Mouse (Mus musculus) midbrain, postnatal 0 days (tissue): ENCODE results near the gene Olfr410. TPM values are rescaled to one million over a fixed set of nuclear protein-coding genes. Genes with fewer than 3 reads are reported as not detected.

Source experiments
- ATAC-seq: fragments of 200-750 bp; cut with Nextera tagmentation; 2 replicates; pipeline ENCODE4 v1.8.0; 2017; ENCODE audit warnings: moderate number of reproducible peaks, mild to moderate bottlenecking, moderate TSS enrichment, moderate library complexity; ENCODE audit not compliant: low FRiP score
- DNase-seq: peaks from one replicate; pipeline ENCODE4 v3.0.0-alpha.2; 2015; ENCODE audit warnings: low spot score
- H3K27ac ChIP-seq: fragments of 300-500 bp; sonication (generic); 2 replicates; pipeline ENCODE4 v1.5.1; 2014; ENCODE audit warnings: low read depth, mild to moderate bottlenecking, low read length, mixed read lengths
- H3K27me3 ChIP-seq: fragments of 300-500 bp; sonication (generic); 2 replicates; pipeline ENCODE4 v1.6.1; 2014; ENCODE audit warnings: low read length, control low read depth, mixed read lengths; ENCODE audit not compliant: insufficient read depth
- H3K36me3 ChIP-seq: fragments of 300-500 bp; sonication (generic); 2 replicates; pipeline ENCODE4 v1.6.1; 2014; ENCODE audit warnings: low read length, control low read depth, mixed read lengths; ENCODE audit not compliant: insufficient read depth
- H3K4me1 ChIP-seq: fragments of 300-500 bp; sonication (generic); 2 replicates; pipeline ENCODE4 v1.6.1; 2014; ENCODE audit warnings: mild to moderate bottlenecking, control low read depth, antibody characterized with exemption, low read length, mixed read lengths; ENCODE audit not compliant: insufficient read depth
- H3K4me2 ChIP-seq: fragments of 300-500 bp; sonication (generic); 2 replicates; pipeline ENCODE4 v1.6.1; 2014; ENCODE audit warnings: low read depth, mild to moderate bottlenecking, low read length, mixed read lengths; ENCODE audit not compliant: poor library complexity, severe bottlenecking
- H3K4me3 ChIP-seq: fragments of 300-500 bp; sonication (generic); 2 replicates; pipeline ENCODE4 v1.5.1; 2014; ENCODE audit warnings: low read depth, mild to moderate bottlenecking, low read length, moderate library complexity
- H3K9ac ChIP-seq: fragments of 300-500 bp; sonication (generic); replicated peaks from 2 replicates; pipeline ENCODE4 v1.6.1; 2014; ENCODE audit warnings: mild to moderate bottlenecking, low read length, moderate library complexity, mixed read lengths; ENCODE audit not compliant: poor library complexity, severe bottlenecking
- H3K9me3 ChIP-seq: fragments of 300-500 bp; sonication (generic); 2 replicates; pipeline ENCODE4 v1.6.1; 2016; ENCODE audit warnings: low read length, control low read depth
- CTCF ChIP-seq: IDR thresholded peaks from 2 replicates; pipeline ENCODE4 v1.5.1; 2016; ENCODE audit warnings: antibody characterized with exemption, mild to moderate bottlenecking
- WGBS: fragments of 180-500 bp; shearing (Covaris S2); extraction: QIAGEN DNeasy Blood & Tissue Kit; methylation state at CpG from one replicate; pipeline ENCODE4 v1.1.7; 2014; 5-methylcytosine and 5-hydroxymethylcytosine counted together
- polyA plus RNA-seq: library from polyadenylated mRNA; unstranded; fragments of >200 nt; fragmentation: Nextera tagmentation; extraction: Ambion mirVana; gene quantifications from 2 replicates; pipeline ENCODE4 v1.2.1, GENCODE M21; 2015
- total RNA-seq: library from RNA; depleted of rRNA; stranded (reverse); fragments of >200 nt; gene quantifications from 2 replicates; pipeline ENCODE4 v1.2.3, GENCODE M21; 2014; rRNA removed

Olfr410 gene
- total and polyA plus RNA-seq, 2 experiments from 2014 or later = not detected

DNA sequence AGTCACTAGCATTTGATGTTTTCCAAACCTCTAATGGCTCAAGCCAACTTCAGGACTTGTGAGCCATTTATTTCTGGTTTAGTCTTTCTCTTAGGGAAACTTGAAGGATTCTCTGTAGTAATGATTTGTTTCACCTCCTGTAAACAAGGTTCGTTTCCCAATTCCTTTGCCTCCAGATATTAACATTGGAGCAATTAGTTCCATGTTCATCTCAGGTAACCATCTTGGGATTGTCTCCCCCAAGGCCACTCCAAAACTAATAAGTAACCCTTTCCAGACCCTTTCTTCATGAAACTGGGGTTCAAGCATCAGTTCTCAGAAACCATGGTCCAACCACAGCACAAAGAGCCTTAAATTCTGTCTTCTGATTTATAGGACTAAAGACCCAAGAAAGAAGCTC, 23.9 kb upstream of the Olfr410 start, which contains the start of gene Olfr412:
TSS of gene Olfr412 (plus strand) at position 301 of the 400 bp plus-strand sequence.
- no peak within 1 kb of the TSS for H3K4me2 ChIP-seq
- TF ChIP-seq CTCF = no peak
- H3K36me3 ChIP-seq = no peaks in the 10 kb centered on the region
- no peak for DNase-seq
- ATAC-seq = no peak
- H3K9me3 ChIP-seq = no peaks in the 10 kb centered on the region
- no peak within 1 kb of the TSS for H3K9ac ChIP-seq
- no peaks in the 10 kb centered on the region for H3K4me1 ChIP-seq
- H3K27ac ChIP-seq = no peak within 1 kb of the TSS
- no peaks in the 10 kb centered on the region for H3K27me3 ChIP-seq
- no peak within 1 kb of the TSS for H3K4me3 ChIP-seq
- 73% methylated on average over 1 of the region's 1 CpGs for WGBS

DNA sequence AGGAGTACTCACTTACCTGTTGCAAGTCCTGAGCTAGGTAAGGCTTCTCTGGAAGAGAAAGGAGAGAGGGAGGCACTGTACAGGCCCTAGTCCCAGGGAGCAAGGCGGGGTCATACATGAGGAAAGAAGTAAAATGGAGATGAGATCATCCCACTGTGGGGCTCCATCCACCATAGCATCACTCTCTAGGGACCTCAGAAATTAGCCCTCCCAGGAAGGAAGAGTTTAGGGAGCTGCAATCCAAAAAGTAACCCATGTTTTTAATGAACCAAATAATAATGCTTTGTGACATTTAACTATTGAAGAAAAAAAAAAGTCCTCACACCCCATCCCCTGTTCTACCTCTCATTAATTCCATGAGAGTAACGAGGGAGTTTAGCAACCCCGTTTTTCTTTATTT, 14.7 kb upstream of the Olfr410 start, which contains the start of gene Olfr411:
TSS of gene Olfr411 (minus strand) at position 101 of the 400 bp plus-strand sequence.
- H3K9ac ChIP-seq = no peak within 1 kb of the TSS
- no peaks in the 10 kb centered on the region for H3K9me3 ChIP-seq
- ATAC-seq = no peak
- TF ChIP-seq CTCF = no peak
- H3K4me2 ChIP-seq = no peak within 1 kb of the TSS
- no peak for DNase-seq
- H3K4me3 ChIP-seq = no peak within 1 kb of the TSS
- H3K4me1 ChIP-seq = no peaks in the 10 kb centered on the region
- H3K27me3 ChIP-seq = no peaks in the 10 kb centered on the region
- H3K27ac ChIP-seq = no peak within 1 kb of the TSS
- WGBS = 81% methylated on average over 3 of the region's 3 CpGs
- no peaks in the 10 kb centered on the region for H3K36me3 ChIP-seq

DNA sequence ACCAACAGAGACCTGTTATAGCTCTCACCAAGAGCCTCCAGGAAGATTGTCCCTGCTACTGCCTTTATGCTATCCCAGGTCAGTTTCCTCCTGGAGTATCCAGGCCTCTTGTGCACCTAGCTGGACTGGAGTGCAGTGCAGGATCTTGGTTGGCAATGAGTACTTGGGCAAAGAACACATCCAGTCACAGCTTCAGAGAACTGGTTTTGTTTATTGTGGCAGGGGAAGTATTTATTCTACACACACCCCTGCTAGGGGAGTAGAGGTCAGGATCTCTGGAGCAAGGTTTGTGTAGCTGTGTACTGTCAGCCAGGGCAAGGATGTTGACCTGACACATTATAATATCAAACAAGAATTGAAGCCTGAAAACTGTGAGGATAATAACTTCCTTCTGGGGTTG, 9.1 kb downstream of the Olfr410 start:
- Histone ChIP-seq H3K27me3 (no peaks in the 10 kb centered on the region), H3K9ac (no peak overlapping the region), H3K4me2 (no peak overlapping the region), H3K36me3 (no peaks in the 10 kb centered on the region), H3K27ac (no peak overlapping the region), H3K4me3 (no peak overlapping the region), H3K9me3 (no peaks in the 10 kb centered on the region), H3K4me1 (no peaks in the 10 kb centered on the region)
- no peak for DNase-seq
- ATAC-seq = no peak
- TF ChIP-seq CTCF = no peak

DNA sequence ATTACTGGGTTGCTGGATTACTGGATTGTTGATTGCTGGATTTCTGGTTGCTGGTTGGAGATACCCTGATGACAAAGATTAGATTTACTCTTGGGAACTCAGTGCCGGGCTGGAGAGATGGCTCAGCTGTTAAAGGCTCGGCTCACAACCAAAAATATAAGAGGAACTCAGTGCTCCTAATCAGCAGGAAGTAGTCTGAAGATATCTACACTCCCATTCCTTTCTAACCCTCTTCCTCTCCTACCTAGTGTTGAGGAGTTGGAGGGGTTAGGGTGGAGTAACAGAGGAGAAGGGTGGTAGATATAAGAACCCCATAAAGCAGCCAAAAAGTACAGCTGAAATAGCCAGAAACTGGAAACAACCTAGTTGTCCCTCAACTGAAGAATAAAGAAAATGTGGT, 11.8 kb downstream of the Olfr410 start:
- Histone ChIP-seq H3K9ac (no peak overlapping the region), H3K36me3 (no peaks in the 10 kb centered on the region), H3K9me3 (no peaks in the 10 kb centered on the region), H3K4me1 (no peaks in the 10 kb centered on the region), H3K27me3 (no peaks in the 10 kb centered on the region), H3K4me3 (no peak overlapping the region), H3K27ac (no peak overlapping the region), H3K4me2 (no peak overlapping the region)
- no peak for ATAC-seq
- TF ChIP-seq CTCF = no peak
- WGBS = 67% methylated on average over 2 of the region's 2 CpGs
- no peak for DNase-seq

DNA sequence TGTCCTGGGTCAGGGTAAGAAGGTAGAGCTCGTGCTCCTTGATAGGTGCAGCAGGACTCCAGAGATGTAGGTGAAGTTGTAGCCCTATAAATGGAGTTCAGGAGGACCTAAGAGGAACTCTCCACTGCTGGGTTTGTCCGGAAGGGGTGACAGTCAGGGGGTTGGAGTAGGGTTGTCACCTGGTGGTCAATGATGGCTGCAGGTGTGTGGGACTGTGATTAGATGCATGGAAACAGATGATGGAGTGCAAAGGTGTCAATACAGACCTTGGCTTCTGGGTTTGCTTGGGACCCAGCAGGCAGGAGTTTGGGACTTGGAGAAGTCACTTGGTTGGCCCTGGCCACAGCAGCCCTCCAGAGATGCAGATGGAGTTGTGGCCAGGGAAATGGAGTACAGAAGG, 50.6 kb downstream of the Olfr410 start:
- Histone ChIP-seq H3K27ac (no peak overlapping the region), H3K27me3 (no peaks in the 10 kb centered on the region), H3K9ac (no peak overlapping the region), H3K4me2 (no peak overlapping the region), H3K9me3 (no peaks in the 10 kb centered on the region), H3K36me3 (no peaks in the 10 kb centered on the region), H3K4me3 (no peak overlapping the region), H3K4me1 (no peaks in the 10 kb centered on the region)
- ATAC-seq (no peak), DNase-seq (no peak)
- TF ChIP-seq CTCF = no peak
- WGBS = 75% methylated on average over 2 of the region's 2 CpGs

DNA sequence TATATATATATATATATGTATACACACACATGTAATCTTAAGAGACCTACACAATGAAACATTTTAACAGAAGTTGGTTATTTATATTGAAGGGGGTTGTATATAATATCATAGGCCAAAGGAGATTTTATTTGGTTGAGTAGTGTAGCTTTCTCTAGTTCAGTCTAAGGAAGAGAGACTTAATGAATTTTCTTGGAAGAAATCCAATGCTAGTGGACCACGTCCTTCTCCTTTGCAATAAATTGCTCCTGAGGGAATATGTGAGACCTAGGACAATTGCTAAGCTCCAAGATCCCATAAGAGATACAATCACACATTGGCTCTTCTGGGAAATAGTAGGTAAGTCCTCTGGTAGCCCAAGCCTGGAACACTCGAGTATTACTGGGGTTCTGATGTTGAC, 54.4 kb downstream of the Olfr410 start, which contains the start of gene Olfr59:
TSS of gene Olfr59 (plus strand) at position 301 of the 400 bp plus-strand sequence.
- WGBS = 45% methylated on average over 2 of the region's 2 CpGs
- Histone ChIP-seq H3K27me3 (no peaks in the 10 kb centered on the region), H3K9ac (no peak within 1 kb of the TSS), H3K4me2 (no peak within 1 kb of the TSS), H3K9me3 (0 out of 2 replicates have a peak, but pooled peaks cover 3% of the 10 kb centered on the region), H3K27ac (no peak within 1 kb of the TSS), H3K36me3 (no peaks in the 10 kb centered on the region), H3K4me3 (no peak within 1 kb of the TSS), H3K4me1 (no peaks in the 10 kb centered on the region)
- no peak for DNase-seq
- no peak for TF ChIP-seq CTCF
- no peak for ATAC-seq

Other genes with a start within 250 kb of the Olfr410 start
- gene Olfr401, start 224.3 kb downstream of the Olfr410 start, total RNA-seq = not detected in 2 replicates
- gene Olfr401, start 224.3 kb downstream of the Olfr410 start, polyA plus RNA-seq = not detected in 2 replicates
- gene Olfr402, start 184.5 kb downstream of the Olfr410 start, total RNA-seq = not detected in 2 replicates
- gene Olfr402, start 184.5 kb downstream of the Olfr410 start, polyA plus RNA-seq = not detected in 2 replicates
- gene Olfr403, start 151.8 kb downstream of the Olfr410 start, total RNA-seq = not detected in 2 replicates
- not detected in 2 replicates for gene Olfr403, start 151.8 kb downstream of the Olfr410 start, polyA plus RNA-seq
- gene Olfr43, start 126.7 kb downstream of the Olfr410 start, total RNA-seq = not detected in 2 replicates
- not detected in 2 replicates for gene Olfr43, start 126.7 kb downstream of the Olfr410 start, polyA plus RNA-seq
- gene Olfr406, start 78.2 kb downstream of the Olfr410 start, total RNA-seq = not detected in 2 replicates
- not detected in 2 replicates for gene Olfr406, start 78.2 kb downstream of the Olfr410 start, polyA plus RNA-seq
- not detected in 2 replicates for gene Olfr59, start 54.3 kb downstream of the Olfr410 start, total RNA-seq
- gene Olfr59, start 54.3 kb downstream of the Olfr410 start, polyA plus RNA-seq = not detected in 2 replicates
- not detected in 2 replicates for gene Olfr411, start 14.6 kb upstream of the Olfr410 start, total RNA-seq
- not detected in 2 replicates for gene Olfr411, start 14.6 kb upstream of the Olfr410 start, polyA plus RNA-seq
- not detected in 2 replicates for gene Olfr412, start 24.0 kb upstream of the Olfr410 start, total RNA-seq
- not detected in 2 replicates for gene Olfr412, start 24.0 kb upstream of the Olfr410 start, polyA plus RNA-seq